Mouse (Mus musculus): Measurements from ENCODE around the gene Gm21992. TPM values are rescaled to one million over a fixed set of nuclear protein-coding genes. Genes with fewer than 3 reads are reported as not detected.
A peak's percentile ranks its signal among the peaks of the same experiment; 100 is the strongest.

Gene Gm21992
- total and polyA plus RNA-seq, 3 experiments, result 10.8 to 21.9 TPM; not detected in 1

DNA sequence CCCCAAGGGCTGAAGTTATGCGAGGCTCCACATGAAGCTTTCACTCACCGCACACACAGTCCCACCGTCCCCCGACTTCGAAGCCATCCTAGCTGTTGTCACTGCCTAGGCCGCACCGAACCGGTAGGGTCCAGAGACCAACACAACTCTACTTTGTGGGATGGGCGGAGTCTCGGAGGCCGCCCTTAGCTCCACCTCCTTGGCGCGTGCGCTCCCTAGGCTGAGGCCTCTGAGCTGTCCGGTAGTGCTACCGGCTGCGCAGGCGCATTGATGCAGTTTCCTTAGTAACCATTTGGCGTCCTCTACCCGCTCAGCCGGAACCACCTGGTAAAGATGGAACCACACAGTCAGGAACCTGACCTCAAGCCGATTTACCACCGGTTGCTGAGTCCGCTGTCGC is 27.7 kb upstream of the Gm21992 start, which contains the start of the genes Ccs and Ccdc87:
Gene Ccs, minus strand, starts transcription at position 184 of the 400 bp plus-strand sequence.
Gene Ccdc87, plus strand, starts transcription at position 218 of the 400 bp plus-strand sequence.
- Histone ChIP-seq H3K27me3 (ENCODE audit: control insufficient read depth in 1 of 2, insufficient read depth in 2 of 2, low read length in 2 of 2) (no peaks in the 10 kb centered on the region), H3K27ac (ENCODE audit: control insufficient read depth, low read depth, low read length) (no peak within 1 kb of the TSS), H3K9me3 (replicated peaks; ENCODE audit: insufficient read depth, low read length) (no peaks in the 10 kb centered on the region), H3K4me1 (ENCODE audit: control insufficient read depth in 1 of 2, insufficient read depth in 2 of 2, low read length in 2 of 2) (peaks cover 17 to 19% of the 10 kb centered on the region in 2 experiments), H3K36me3 (ENCODE audit: control insufficient read depth in 1 of 2, insufficient read depth in 2 of 2, low read length in 2 of 2) (peaks cover 0 to 6% of the 10 kb centered on the region in 2 experiments; a peak in 2 of 4 replicates), H3K9ac (ENCODE audit: control insufficient read depth, low read depth, low read length, poor library complexity, severe bottlenecking) (peak within 1 kb of the TSS; percentile 74), H3K79me2 (ENCODE audit: control insufficient read depth, insufficient read depth, low read length, poor library complexity) (peaks cover 8% of the 10 kb centered on the region), H3K4me3 (ENCODE audit: control insufficient read depth in 1 of 2, insufficient read depth in 1 of 2, low read depth in 2 of 2, low read length in 2 of 2) (peak within 1 kb of the TSS; percentile 77 to 91)
- peak; percentile 99 for TF ChIP-seq MXI1 (IDR thresholded peaks at IDR 0.05; ENCODE audit: low read depth, low read length)
- TF ChIP-seq POLR2A (IDR thresholded peaks at IDR 0.05; ENCODE audit: control insufficient read depth in 1 of 2, insufficient read depth in 1 of 2, low read depth in 1 of 2, low read length in 2 of 2, poor library complexity in 1 of 2), result peak; percentile 60 to 73
- TF ChIP-seq ZMIZ1 (IDR thresholded peaks at IDR 0.05; ENCODE audit: low read depth, low read length), result no peak
- TF ChIP-seq SIN3A (IDR thresholded peaks at IDR 0.05; ENCODE audit: low read length), result peak; percentile 100
- peak; percentile 86 for TF ChIP-seq ELF1 (IDR thresholded peaks at IDR 0.05; ENCODE audit: low read depth, low read length)
- TF ChIP-seq E2F4 (IDR thresholded peaks at IDR 0.05; ENCODE audit: borderline replicate concordance, low read depth, low read length), result peak; percentile 23; the same call in 1 of the 2 replicates
- TF ChIP-seq TBP (IDR thresholded peaks at IDR 0.05; ENCODE audit: low read depth, low read length), result peak; percentile 34
- peak; percentile 74 for TF ChIP-seq NELFE (IDR thresholded peaks at IDR 0.05; ENCODE audit: low read depth, low read length)
- peak; percentile 97 for TF ChIP-seq NRF1 (IDR thresholded peaks at IDR 0.05; ENCODE audit: insufficient read depth, low read depth, low read length, poor library complexity, severe bottlenecking)
- TF ChIP-seq ZNF384 (IDR thresholded peaks at IDR 0.05; ENCODE audit: low read depth, low read length), result no peak
- 0 out of 2 replicates have a peak, but pooled peaks have one; percentile 33 for TF ChIP-seq USF1 (IDR thresholded peaks at IDR 0.05; ENCODE audit: low read depth, low read length)
- 0 out of 2 replicates have a peak, but pooled peaks have one; percentile 29 for TF ChIP-seq MYC (IDR thresholded peaks at IDR 0.05; ENCODE audit: low read depth, low read length)
- TF ChIP-seq MYB (IDR thresholded peaks at IDR 0.05; ENCODE audit: low read depth, low read length), result no peak
- no peak for TF ChIP-seq POLR2AphosphoS5 (IDR thresholded peaks at IDR 0.05; ENCODE audit: borderline replicate concordance, low read depth, low read length)
- TF ChIP-seq ETS1 (IDR thresholded peaks at IDR 0.05; ENCODE audit: low read depth, low read length), result peak; percentile 54; the same call in 1 of the 2 replicates
- TF ChIP-seq POLR2AphosphoS2 (IDR thresholded peaks at IDR 0.05; ENCODE audit: low read length), result peak; percentile 41; the same call in 1 of the 2 replicates
- TF ChIP-seq KAT2A (conservative IDR thresholded peaks at IDR 0.05; ENCODE audit: low read depth, low read length), result no peak; the same call in 1 of the 2 replicates
- peak; percentile 72 for TF ChIP-seq MAX (IDR thresholded peaks at IDR 0.05; ENCODE audit: low read length)
- no peak for TF ChIP-seq JUND (IDR thresholded peaks at IDR 0.05; ENCODE audit: low read depth, low read length)
- peak; percentile 81 for TF ChIP-seq HCFC1 (IDR thresholded peaks at IDR 0.05; ENCODE audit: low read depth, low read length)
- peak; percentile 98 for DNase-seq (ENCODE audit: low read depth, low spot score)
